Mouse (Mus musculus): ENCODE results near the gene Npdc1.

Gene Npdc1

GRCm38 (mm10) chr2:25430395-25431233 is 31.5 kb downstream of the Npdc1 start:
- no peak for DNase-seq

GRCm38 (mm10) chr2:25431308-25431855 is 32.2 kb downstream of the Npdc1 start:
- no peak for DNase-seq

- DNase-seq, result no peak
These were observed 33.4 kb downstream of the Npdc1 start for GRCm38 (mm10) chr2:25432326-25433098.

GRCm38 (mm10) chr2:25433101-25433500 is 34.0 kb downstream of the Npdc1 start:
- DNase-seq, result no peak

- DNase-seq, result no peak
These were observed 35.1 kb downstream of the Npdc1 start for GRCm38 (mm10) chr2:25434292-25434691.

GRCm38 (mm10) chr2:25436286-25436820 is 37.2 kb downstream of the Npdc1 start:
- no peak for DNase-seq

- DNase-seq, result no peak
These were observed 41.9 kb downstream of the Npdc1 start for GRCm38 (mm10) chr2:25441067-25441466.

- DNase-seq, result no peak
These were observed 43.5 kb downstream of the Npdc1 start for GRCm38 (mm10) chr2:25442682-25443081.

- DNase-seq, result no peak
These were observed 51.9 kb downstream of the Npdc1 start for GRCm38 (mm10) chr2:25450853-25451647.

- no peak for DNase-seq
These were observed 53.8 kb downstream of the Npdc1 start for GRCm38 (mm10) chr2:25452951-25453350.

GRCm38 (mm10) chr2:25456205-25456953 is 57.2 kb downstream of the Npdc1 start, which contains the start of gene Clic3:
TSS of gene Clic3 (plus strand) at chr2:25456838.
- peak; percentile 70 to 87 for DNase-seq

- peak; percentile 74 to 87 for DNase-seq
These were observed 58.1 kb downstream of the Npdc1 start for GRCm38 (mm10) chr2:25457022-25457896.

GRCm38 (mm10) chr2:25458911-25459310 is 59.8 kb downstream of the Npdc1 start:
- DNase-seq, result peak; percentile 75 to 86
